Mouse (Mus musculus) adrenal gland, adult 8-10 months (tissue): Measurements from ENCODE around the gene Rbm33. TPM values are rescaled to one million over a fixed set of nuclear protein-coding genes. Genes with fewer than 3 reads are reported as not detected.

ENCODE experiments used
- DNase-seq: peaks from one replicate; pipeline ENCODE4 v3.0.0; 2022
- total RNA-seq, 4 experiments: library from RNA; stranded (reverse); gene quantifications; 2 replicates each; pipeline ENCODE4 v1.2.4; 2022

Gene Rbm33
- total RNA-seq, 4 experiments from 2014 or later: 42.9 to 72.1 (median 55.9) TPM

- no peak for DNase-seq
These were observed 96.6 kb downstream of the Rbm33 start for GRCm38 (mm10) chr5:28413533-28413932.

GRCm38 (mm10) chr5:28414076-28414475 is 97.2 kb downstream of the Rbm33 start:
- no peak for DNase-seq

GRCm38 (mm10) chr5:28416029-28416428 is 99.1 kb downstream of the Rbm33 start:
- no peak for DNase-seq

GRCm38 (mm10) chr5:28418734-28419133 is 101.8 kb downstream of the Rbm33 start:
- DNase-seq: no peak

- peak; percentile 41 for DNase-seq
These were observed 102.8 kb downstream of the Rbm33 start for GRCm38 (mm10) chr5:28419640-28420265.

GRCm38 (mm10) chr5:28423781-28424180 is 106.9 kb downstream of the Rbm33 start:
- no peak for DNase-seq

- DNase-seq: no peak
These were observed 109.0 kb downstream of the Rbm33 start for GRCm38 (mm10) chr5:28425926-28426325.

GRCm38 (mm10) chr5:28450126-28450890 is 133.4 kb downstream of the Rbm33 start:
- no peak for DNase-seq

- DNase-seq: peak; percentile 67
These were observed 134.2 kb downstream of the Rbm33 start for GRCm38 (mm10) chr5:28451053-28451638.

- DNase-seq: no peak
These were observed 136.2 kb downstream of the Rbm33 start for GRCm38 (mm10) chr5:28453086-28453485.

- DNase-seq: no peak
These were observed 136.6 kb downstream of the Rbm33 start for GRCm38 (mm10) chr5:28453523-28453922.

- no peak for DNase-seq
These were observed 137.6 kb downstream of the Rbm33 start for GRCm38 (mm10) chr5:28454546-28454945.

- peak; percentile 55 for DNase-seq
These were observed 138.8 kb downstream of the Rbm33 start for GRCm38 (mm10) chr5:28455721-28456120.

GRCm38 (mm10) chr5:28456366-28456765 is 139.4 kb downstream of the Rbm33 start:
- DNase-seq: no peak

- no peak for DNase-seq
These were observed 141.2 kb downstream of the Rbm33 start for GRCm38 (mm10) chr5:28457921-28458641.

GRCm38 (mm10) chr5:28458821-28459240 is 141.9 kb downstream of the Rbm33 start:
- DNase-seq: no peak

- DNase-seq: no peak
These were observed 142.7 kb downstream of the Rbm33 start for GRCm38 (mm10) chr5:28459456-28460225.

- no peak for DNase-seq
These were observed 143.8 kb downstream of the Rbm33 start for GRCm38 (mm10) chr5:28460556-28461350.

GRCm38 (mm10) chr5:28461376-28461775 is 144.5 kb downstream of the Rbm33 start:
- DNase-seq: no peak

- DNase-seq: no peak
These were observed 146.0 kb downstream of the Rbm33 start for GRCm38 (mm10) chr5:28462741-28463590.
